Mouse (Mus musculus) testis, postnatal 10 days (tissue): ENCODE measurements at regions not wholly inside any gene's neighbourhood (a gene's known extent, or its start where the extent isn't known, plus 50 kb on each side); places are given as distances from the start of the nearest gene placed in this dataset.

Experiments used
- DNase-seq: peaks from one replicate; pipeline ENCODE4 v3.0.0; 2021; ENCODE audit warnings: low spot score

DNA sequence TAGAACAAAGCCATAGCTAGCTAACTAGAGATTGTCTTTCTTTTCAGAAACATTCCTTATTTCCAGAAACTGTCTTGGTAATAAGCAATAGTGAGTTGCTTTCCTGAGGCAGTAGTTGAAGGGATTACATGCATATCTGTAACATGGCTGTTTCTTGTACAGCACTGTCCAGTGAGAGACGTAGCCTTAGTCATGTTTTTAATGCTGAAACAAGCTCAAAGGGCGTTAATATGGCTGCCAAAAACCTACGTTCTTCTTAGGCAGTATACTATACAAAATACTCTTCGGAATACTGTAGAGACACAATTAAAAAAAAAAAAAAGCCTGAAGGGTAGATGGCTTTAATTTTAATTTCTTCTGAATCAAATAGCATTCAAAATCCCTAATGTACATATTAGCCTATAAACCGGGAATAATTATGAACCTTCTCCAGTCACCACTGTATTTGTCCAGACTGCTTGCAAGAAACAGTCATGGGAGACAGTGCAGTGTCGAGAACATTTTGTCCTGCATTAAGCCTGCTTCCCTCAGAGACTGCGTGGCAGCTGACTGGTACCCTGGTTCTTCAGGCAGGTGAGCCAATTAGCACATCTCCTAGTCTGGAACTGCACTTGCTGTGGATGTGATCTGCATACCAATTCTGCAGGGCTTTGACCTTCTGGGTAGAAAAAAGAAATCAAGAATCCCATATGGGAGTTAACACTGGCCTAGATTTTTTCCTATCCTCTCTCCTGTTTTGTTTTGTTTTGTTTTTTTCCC is 854.7 kb upstream of the Stxbp6 start:
- no peak for DNase-seq
